Mouse (Mus musculus) CH12.LX (cell line): ENCODE measurements around the gene Smim23. TPM values are rescaled to one million over a fixed set of nuclear protein-coding genes. Genes with fewer than 3 reads are reported as not detected.

Source experiments
- DNase-seq: peaks from one replicate; pipeline ENCODE4 v3.0.0-alpha.2; 2013; ENCODE audit errors: extremely low read depth
- H3K27ac ChIP-seq: 2 replicates; pipeline ENCODE4 v1.5.1; 2012; ENCODE audit warnings: low read depth, mild to moderate bottlenecking, control low read depth, moderate library complexity; ENCODE audit not compliant: insufficient read depth
- H3K27me3 ChIP-seq: replicated peaks from 2 replicates; pipeline ENCODE3; 2012; ENCODE audit warnings: inconsistent platforms
- H3K36me3 ChIP-seq, 2 experiments: replicated peaks in 1 of 2; 2 replicates each; pipeline versions ENCODE3 to v1.6.1; 2012; ENCODE audit warnings: inconsistent platforms in 1 of 2, low read length in 1 of 2, mild to moderate bottlenecking in 1 of 2, mixed read lengths in 1 of 2, moderate library complexity in 1 of 2; ENCODE audit not compliant: control insufficient read depth in 1 of 2, insufficient read depth in 1 of 2
- H3K4me1 ChIP-seq, 2 experiments: 2 replicates each; pipeline ENCODE4 v1.6.1; 2012; ENCODE audit warnings: inconsistent platforms in 1 of 2, moderate library complexity in 1 of 2; ENCODE audit not compliant: insufficient read depth in 2 of 2, control insufficient read depth in 1 of 2
- H3K4me2 ChIP-seq: 2 replicates; pipeline ENCODE4 v1.6.1; 2012; ENCODE audit warnings: low read depth, mild to moderate bottlenecking, control low read depth; ENCODE audit not compliant: poor library complexity, insufficient read depth, severe bottlenecking
- H3K4me3 ChIP-seq, 3 experiments: fragments of 150-350 bp in 1 of 3; sonication (generic) in 1 of 3; replicated peaks in 1 of 3; 2 replicates each; pipeline versions ENCODE3 to v1.5.1; 2011 to 2012; ENCODE audit warnings: low read depth in 2 of 3, low read length in 2 of 3, mild to moderate bottlenecking in 2 of 3, moderate library complexity in 2 of 3, control low read depth in 1 of 3, improper control_type of control experiment in 1 of 3, inconsistent platforms in 1 of 3, mixed read lengths in 1 of 3; ENCODE audit not compliant: poor library complexity in 1 of 3
- H3K79me2 ChIP-seq: replicated peaks from 2 replicates; pipeline ENCODE4 v1.6.1; 2012; ENCODE audit warnings: mild to moderate bottlenecking, moderate library complexity; ENCODE audit not compliant: control insufficient read depth, poor library complexity, insufficient read depth, severe bottlenecking; ENCODE audit errors: extremely low read depth
- H3K9ac ChIP-seq: 2 replicates; pipeline ENCODE4 v1.6.1; 2012; ENCODE audit warnings: low read depth, mild to moderate bottlenecking, control low read depth, moderate library complexity; ENCODE audit not compliant: insufficient read depth
- H3K9me3 ChIP-seq: replicated peaks from 2 replicates; pipeline ENCODE3; 2012; ENCODE audit warnings: low read length, inconsistent platforms, mixed read lengths
- CHD1 ChIP-seq: IDR thresholded peaks from 2 replicates; pipeline ENCODE4 v1.6.1; 2012; ENCODE audit warnings: low read depth, low read length, improper control_type of control experiment, inconsistent platforms
- CHD2 ChIP-seq: IDR thresholded peaks from 2 replicates; pipeline ENCODE4 v1.6.1; 2011; ENCODE audit warnings: low read length, improper control_type of control experiment
- CTCF ChIP-seq, 2 experiments: IDR thresholded peaks in 1 of 2; conservative IDR thresholded peaks in 1 of 2; 2 replicates each; pipeline ENCODE4 v1.5.1; 2011 to 2012; ENCODE audit warnings: low read depth in 2 of 2, low read length in 2 of 2, improper control_type of control experiment in 1 of 2, inconsistent platforms in 1 of 2, mild to moderate bottlenecking in 1 of 2, moderate library complexity in 1 of 2
- E2F4 ChIP-seq: IDR thresholded peaks from 2 replicates; pipeline ENCODE4 v1.6.1; 2011; ENCODE audit warnings: low read depth, low read length, improper control_type of control experiment; ENCODE audit not compliant: insufficient replicate concordance
- ELF1 ChIP-seq: IDR thresholded peaks from 2 replicates; pipeline ENCODE4 v1.6.1; 2014; ENCODE audit warnings: low read depth, mild to moderate bottlenecking, inconsistent platforms, low read length, improper control_type of control experiment
- EP300 ChIP-seq: IDR thresholded peaks from 2 replicates; pipeline ENCODE4 v1.6.1; 2011; ENCODE audit warnings: low read length, improper control_type of control experiment
- IRF4 ChIP-seq: IDR thresholded peaks from 2 replicates; pipeline ENCODE4 v1.6.1; 2014; ENCODE audit warnings: low read depth, mild to moderate bottlenecking, inconsistent platforms, low read length, improper control_type of control experiment
- JUND ChIP-seq: conservative IDR thresholded peaks from 2 replicates; pipeline ENCODE4 v1.6.1; 2011; ENCODE audit warnings: low read depth, low read length, improper control_type of control experiment
- MEF2A ChIP-seq: IDR thresholded peaks from 2 replicates; pipeline ENCODE4 v1.6.1; 2014; ENCODE audit warnings: low read depth, mild to moderate bottlenecking, inconsistent platforms, low read length, improper control_type of control experiment, borderline replicate concordance
- NELFE ChIP-seq: IDR thresholded peaks from 2 replicates; pipeline ENCODE4 v1.6.1; 2011; ENCODE audit warnings: low read depth, low read length, improper control_type of control experiment
- NRF1 ChIP-seq: IDR thresholded peaks from 2 replicates; pipeline ENCODE4 v1.6.1; 2014; ENCODE audit warnings: low read depth, mild to moderate bottlenecking, inconsistent platforms, low read length, improper control_type of control experiment, moderate library complexity
- PAX5 ChIP-seq: IDR thresholded peaks from 2 replicates; pipeline ENCODE4 v1.6.1; 2012; ENCODE audit warnings: low read length, inconsistent platforms, mixed read lengths
- RAD21 ChIP-seq: IDR thresholded peaks from 2 replicates; pipeline ENCODE4 v1.6.1; 2011; ENCODE audit warnings: low read depth, mild to moderate bottlenecking, low read length, improper control_type of control experiment, moderate library complexity
- RCOR1 ChIP-seq: conservative IDR thresholded peaks from 2 replicates; pipeline ENCODE4 v1.6.1; 2012; ENCODE audit warnings: low read depth, mild to moderate bottlenecking, inconsistent platforms, low read length, improper control_type of control experiment
- SIN3A ChIP-seq: IDR thresholded peaks from 2 replicates; pipeline ENCODE4 v1.6.1; 2012; ENCODE audit warnings: low read length, improper control_type of control experiment, inconsistent platforms
- TCF12 ChIP-seq: IDR thresholded peaks from 2 replicates; pipeline ENCODE4 v1.6.1; 2014; ENCODE audit warnings: low read depth, mild to moderate bottlenecking, inconsistent platforms, low read length, improper control_type of control experiment
- UBTF ChIP-seq: IDR thresholded peaks from 2 replicates; pipeline ENCODE4 v1.6.1; 2012; ENCODE audit warnings: low read depth, mild to moderate bottlenecking, inconsistent platforms, low read length, improper control_type of control experiment, moderate library complexity
- ZMIZ1 ChIP-seq: IDR thresholded peaks from 2 replicates; pipeline ENCODE4 v1.6.1; 2012; ENCODE audit warnings: low read depth, mild to moderate bottlenecking, inconsistent platforms, low read length, improper control_type of control experiment
- dilution Hi-C: fragments of 300-500 bp; cut with MboI; formaldehyde crosslinking; loops from 2 replicates; pipeline ENCODE4 v1.14.3; 2020; ENCODE audit warnings: low sequenced_read_pairs; ENCODE audit not compliant: extremely low pct_unique_long_range_greater_than_20kb, extremely low pct_ligation_motif_present
- in situ Hi-C: fragments of 300-500 bp; cut with MboI; formaldehyde crosslinking; loops from 3 replicates; pipeline ENCODE4 v1.14.3; 2019; ENCODE audit warnings: low sequenced_read_pairs, low pct_ligation_motif_present, low pct_unique_long_range_greater_than_20kb, mixed read lengths
- polyA plus RNA-seq: library from polyadenylated mRNA; unstranded; fragments of >175 nt; gene quantifications from 2 replicates; pipeline ENCODE4 v1.2.1, GENCODE M21; 2012; ENCODE audit warnings: low read depth; ENCODE audit not compliant: insufficient read length
- total RNA-seq, 2 experiments: library from RNA; depleted of rRNA; stranded (reverse); fragments of 300-350 nt in 1 of 2; fragments of >200 nt in 1 of 2; gene quantifications; 2 replicates each; pipeline ENCODE4 v1.2.3; 2012 to 2014

The Smim23 gene
- total and polyA plus RNA-seq, 3 experiments: not detected

- no peak overlapping the region for H3K4me2 ChIP-seq
- H3K27ac ChIP-seq: no peak overlapping the region
- H3K9me3 ChIP-seq: no peaks in the 10 kb centered on the region
- dilution Hi-C loops: no loop called here
- H3K36me3 ChIP-seq: no peaks in the 10 kb centered on the region
- peak in 1 of 2 experiments; percentile 42; a peak in 2 of 4 replicates for TF ChIP-seq CTCF (conservative IDR thresholded peaks at IDR 0.05 in 1 of 2, IDR thresholded peaks at IDR 0.05 in 1 of 2; ENCODE audit: low read depth in 2 of 2, low read length in 2 of 2)
- peak; percentile 52 for TF ChIP-seq RAD21
- no peak for TF ChIP-seq RCOR1
- TF ChIP-seq NELFE: no peak
- no peaks in the 10 kb centered on the region for H3K27me3 ChIP-seq
- in situ Hi-C loops: no loop called here
- no peak overlapping the region for H3K4me3 ChIP-seq
- H3K9ac ChIP-seq: no peak overlapping the region
- peaks cover 0 to 6% of the 10 kb centered on the region in 2 experiments; a peak in 2 of 4 replicates for H3K4me1 ChIP-seq
- no peak for DNase-seq
- no peaks in the 10 kb centered on the region for H3K79me2 ChIP-seq
Observed at GRCm38 (mm10) chr11:32785591-32786147, 38.7 kb downstream of the Smim23 start.

- Histone ChIP-seq H3K79me2 (no peaks in the 10 kb centered on the region), H3K36me3 (no peaks in the 10 kb centered on the region), H3K27ac (no peak overlapping the region), H3K9ac (no peak overlapping the region), H3K4me2 (no peak overlapping the region), H3K9me3 (peaks cover 5% of the 10 kb centered on the region), H3K4me3 (no peak overlapping the region), H3K27me3 (no peaks in the 10 kb centered on the region), H3K4me1 (peaks cover 0 to 8% of the 10 kb centered on the region in 2 experiments; a peak in 2 of 4 replicates)
- no peak for DNase-seq
- TF ChIP-seq MEF2A (no peak), RCOR1 (no peak), UBTF (no peak), E2F4 (no peak), TCF12 (no peak), EP300 (no peak), IRF4 (no peak), ZMIZ1 (no peak), JUND (no peak), SIN3A (no peak), CHD2 (no peak), PAX5 (no peak), CHD1 (no peak), NRF1 (no peak), ELF1 (no peak)
- dilution Hi-C loops (no loop called here), in situ Hi-C loops (no loop called here)
Observed at GRCm38 (mm10) chr11:32782724-32783123, 41.7 kb downstream of the Smim23 start.
